Mouse (Mus musculus): Measurements from ENCODE around the gene Cenpe.

GRCm38 (mm10) chr3:135312916-135313491 is 100.7 kb downstream of the Cenpe start:
- TF ChIP-seq CTCF (IDR thresholded peaks at IDR 0.05; ENCODE audit: low read depth) (no peak), EP300 (IDR thresholded peaks at IDR 0.05; ENCODE audit: low read depth) (no peak)
